Mouse (Mus musculus) forebrain, postnatal 0 days (tissue): ENCODE measurements around the gene Dzip1. TPM values are rescaled to one million over a fixed set of nuclear protein-coding genes. Genes with fewer than 3 reads are reported as not detected.

Experiments
- ATAC-seq: fragments of 200-750 bp; cut with Nextera tagmentation; 2 replicates; pipeline ENCODE4 v1.8.0; 2017; ENCODE audit warnings: mild to moderate bottlenecking, moderate library complexity
- DNase-seq: peaks from one replicate; pipeline ENCODE4 v3.0.0-alpha.2; 2015
- H3K27ac ChIP-seq: fragments of 300-500 bp; sonication (generic); 2 replicates; pipeline ENCODE4 v1.5.1; 2014; ENCODE audit warnings: low read depth, mild to moderate bottlenecking, antibody characterized with exemption, low read length, moderate library complexity, mixed read lengths
- H3K27me3 ChIP-seq: fragments of 300-500 bp; sonication (generic); 2 replicates; pipeline ENCODE4 v1.6.1; 2014; ENCODE audit warnings: mild to moderate bottlenecking, low read length, mixed read lengths; ENCODE audit not compliant: insufficient read depth
- H3K36me3 ChIP-seq: fragments of 300-500 bp; sonication (generic); 2 replicates; pipeline ENCODE4 v1.6.1; 2014; ENCODE audit warnings: mild to moderate bottlenecking, moderate library complexity; ENCODE audit not compliant: insufficient read depth
- H3K4me1 ChIP-seq: fragments of 300-500 bp; sonication (generic); 2 replicates; pipeline ENCODE4 v1.6.1; 2014; ENCODE audit warnings: antibody characterized with exemption; ENCODE audit not compliant: insufficient read depth
- H3K4me2 ChIP-seq: fragments of 300-500 bp; sonication (generic); 2 replicates; pipeline ENCODE4 v1.6.1; 2014; ENCODE audit warnings: low read depth, mild to moderate bottlenecking, moderate library complexity
- H3K4me3 ChIP-seq: fragments of 300-500 bp; sonication (generic); 2 replicates; pipeline ENCODE4 v1.5.1; 2014; ENCODE audit warnings: low read depth, low read length, mixed read lengths
- H3K9ac ChIP-seq: fragments of 300-500 bp; sonication (generic); 2 replicates; pipeline ENCODE4 v1.6.1; 2014; ENCODE audit warnings: mild to moderate bottlenecking
- H3K9me3 ChIP-seq: fragments of 300-500 bp; sonication (generic); 2 replicates; pipeline ENCODE4 v1.6.1; 2016; ENCODE audit warnings: low read length
- CTCF ChIP-seq: sonication (generic); IDR thresholded peaks from 2 replicates; pipeline ENCODE4 v1.5.1; 2016; ENCODE audit warnings: antibody characterized with exemption, control low read depth, low read depth
- WGBS: fragments of 180-500 bp; shearing (Covaris S2); extraction: QIAGEN DNeasy Blood & Tissue Kit; methylation state at CpG from one replicate; pipeline ENCODE4 v1.1.7; 2014; 5-methylcytosine and 5-hydroxymethylcytosine counted together
- polyA plus RNA-seq: library from polyadenylated mRNA; unstranded; fragments of >200 nt; fragmentation: Nextera tagmentation; extraction: Ambion mirVana; gene quantifications from 2 replicates; pipeline ENCODE4 v1.2.1, GENCODE M21; 2015
- total RNA-seq: library from RNA; depleted of rRNA; stranded (reverse); fragments of >200 nt; gene quantifications from 2 replicates; pipeline ENCODE4 v1.2.3, GENCODE M21; 2014; rRNA removed

The Dzip1 gene
- 187 and 205 TPM in 2 replicates for total RNA-seq
- 30.8 and 48.2 TPM in 2 replicates for polyA plus RNA-seq

GRCm38 (mm10) chr14:118924673-118925615, at the start of gene Dzip1:
Gene Dzip1, minus strand, starts transcription at chr14:118925460.
- no peaks in the 10 kb centered on the region for H3K27me3 ChIP-seq
- peak; percentile 27; the same call in 1 of the 2 replicates for TF ChIP-seq CTCF
- WGBS, result 2% methylated on average over 51 of the region's 55 CpGs

GRCm38 (mm10) chr14:118972268-118972667, 47.0 kb upstream of the Dzip1 start:
- H3K9ac ChIP-seq, result no peak overlapping the region
- no peaks in the 10 kb centered on the region for H3K9me3 ChIP-seq
- H3K4me3 ChIP-seq, result no peak overlapping the region
- H3K27ac ChIP-seq, result no peak overlapping the region
- TF ChIP-seq CTCF, result no peak
- DNase-seq, result no peak
- no peak overlapping the region for H3K4me2 ChIP-seq
- no peaks in the 10 kb centered on the region for H3K27me3 ChIP-seq
- peaks cover 44% of the 10 kb centered on the region for H3K36me3 ChIP-seq
- no peak for ATAC-seq
- no peaks in the 10 kb centered on the region for H3K4me1 ChIP-seq
- WGBS, result 91% methylated on average over 6 of the region's 6 CpGs

More at GRCm38 (mm10) chr14:118924673-118925615, at the start of gene Dzip1:
- H3K4me1 ChIP-seq, result peaks cover 35% of the 10 kb centered on the region
- ATAC-seq, result peak; percentile 97
- H3K9me3 ChIP-seq, result no peaks in the 10 kb centered on the region
- peak; percentile 92 for DNase-seq
- peak within 1 kb of the TSS; percentile 91 for H3K4me2 ChIP-seq
- peak within 1 kb of the TSS; percentile 86 for H3K9ac ChIP-seq
- peak within 1 kb of the TSS; percentile 70 for H3K4me3 ChIP-seq
- no peaks in the 10 kb centered on the region for H3K36me3 ChIP-seq
- peak within 1 kb of the TSS; percentile 87 for H3K27ac ChIP-seq

GRCm38 (mm10) chr14:118967646-118968045, 42.4 kb upstream of the Dzip1 start:
- no peak overlapping the region for H3K9ac ChIP-seq
- no peaks in the 10 kb centered on the region for H3K9me3 ChIP-seq
- H3K4me2 ChIP-seq, result no peak overlapping the region
- WGBS, result 85% methylated on average over 7 of the region's 7 CpGs
- ATAC-seq (no peak), DNase-seq (no peak)
- no peak for TF ChIP-seq CTCF
- no peak overlapping the region for H3K4me3 ChIP-seq
- no peaks in the 10 kb centered on the region for H3K27me3 ChIP-seq
- peaks cover 25% of the 10 kb centered on the region for H3K36me3 ChIP-seq
- no peak overlapping the region for H3K27ac ChIP-seq
- no peaks in the 10 kb centered on the region for H3K4me1 ChIP-seq

- TF ChIP-seq CTCF, result no peak
- DNase-seq, result no peak
- H3K27me3 ChIP-seq, result no peaks in the 10 kb centered on the region
Observed at GRCm38 (mm10) chr14:118965356-118966000, 40.2 kb upstream of the Dzip1 start.

GRCm38 (mm10) chr14:118958010-118958409, 32.8 kb upstream of the Dzip1 start:
- H3K9ac ChIP-seq, result no peak overlapping the region
- peaks cover 48% of the 10 kb centered on the region for H3K36me3 ChIP-seq
- 77% methylated on average over 3 of the region's 3 CpGs for WGBS
- TF ChIP-seq CTCF, result no peak
- H3K4me2 ChIP-seq, result no peak overlapping the region
- no peak overlapping the region for H3K4me3 ChIP-seq
- no peaks in the 10 kb centered on the region for H3K4me1 ChIP-seq
- no peaks in the 10 kb centered on the region for H3K27me3 ChIP-seq
- H3K9me3 ChIP-seq, result no peaks in the 10 kb centered on the region
- H3K27ac ChIP-seq, result no peak overlapping the region
- peak; percentile 9 for DNase-seq
- ATAC-seq, result peak; percentile 43; the same call in 1 of the 2 replicates

More at GRCm38 (mm10) chr14:118965356-118966000, 40.2 kb upstream of the Dzip1 start:
- no peak overlapping the region for H3K4me2 ChIP-seq
- H3K4me3 ChIP-seq, result no peak overlapping the region
- WGBS, result 93% methylated on average over 4 of the region's 4 CpGs
- H3K9ac ChIP-seq, result no peak overlapping the region
- H3K36me3 ChIP-seq, result peaks cover 27% of the 10 kb centered on the region
- ATAC-seq, result no peak
- H3K9me3 ChIP-seq, result no peaks in the 10 kb centered on the region
- no peak overlapping the region for H3K27ac ChIP-seq
- no peaks in the 10 kb centered on the region for H3K4me1 ChIP-seq

- H3K9me3 ChIP-seq, result no peaks in the 10 kb centered on the region
- DNase-seq, result no peak
- no peaks in the 10 kb centered on the region; the same call in 1 of the 2 replicates for H3K4me1 ChIP-seq
- H3K27ac ChIP-seq, result no peak overlapping the region
- H3K9ac ChIP-seq, result no peak overlapping the region
- no peaks in the 10 kb centered on the region for H3K27me3 ChIP-seq
- WGBS, result 88% methylated on average over 9 of the region's 9 CpGs
- H3K4me2 ChIP-seq, result no peak overlapping the region
- peaks cover 14% of the 10 kb centered on the region; the same call in 1 of the 2 replicates for H3K36me3 ChIP-seq
- ATAC-seq, result no peak
- TF ChIP-seq CTCF, result no peak
- H3K4me3 ChIP-seq, result no peak overlapping the region
Observed at GRCm38 (mm10) chr14:118951912-118952583, 26.8 kb upstream of the Dzip1 start.
